Mouse (Mus musculus) retina, adult 2 months (tissue): Measurements from ENCODE around the gene Cpsf2.

Experiments used
- DNase-seq: peaks from one replicate; pipeline ENCODE4 v3.0.0-alpha.2; 2012; ENCODE audit warnings: low read depth, low spot score

The Cpsf2 gene

GRCm38 (mm10) chr12:101980266-101980665 is 4.5 kb downstream of the Cpsf2 start:
- no peak for DNase-seq

GRCm38 (mm10) chr12:101981559-101981958 is 5.8 kb downstream of the Cpsf2 start:
- no peak for DNase-seq

- DNase-seq, result no peak
These were observed 7.2 kb downstream of the Cpsf2 start for GRCm38 (mm10) chr12:101982977-101983376.

GRCm38 (mm10) chr12:101985110-101985509 is 9.3 kb downstream of the Cpsf2 start:
- DNase-seq, result no peak

GRCm38 (mm10) chr12:101987659-101988058 is 11.9 kb downstream of the Cpsf2 start:
- no peak for DNase-seq

- DNase-seq, result no peak
These were observed 19.0 kb downstream of the Cpsf2 start for GRCm38 (mm10) chr12:101994576-101995467.

GRCm38 (mm10) chr12:101998929-101999328 is 23.1 kb downstream of the Cpsf2 start:
- DNase-seq, result no peak

GRCm38 (mm10) chr12:102000785-102001184 is 25.0 kb downstream of the Cpsf2 start:
- no peak for DNase-seq

- DNase-seq, result no peak
These were observed 32.6 kb downstream of the Cpsf2 start for GRCm38 (mm10) chr12:102008111-102008977.

- no peak for DNase-seq
These were observed 33.8 kb downstream of the Cpsf2 start for GRCm38 (mm10) chr12:102009551-102009950.

GRCm38 (mm10) chr12:102014411-102014810 is 38.6 kb downstream of the Cpsf2 start:
- DNase-seq, result no peak

- no peak for DNase-seq
These were observed 39.3 kb downstream of the Cpsf2 start for GRCm38 (mm10) chr12:102015127-102015526.

GRCm38 (mm10) chr12:102021923-102022322 is 46.1 kb downstream of the Cpsf2 start:
- DNase-seq, result no peak

- DNase-seq, result no peak
These were observed 53.4 kb downstream of the Cpsf2 start for GRCm38 (mm10) chr12:102029184-102029583.

GRCm38 (mm10) chr12:102029892-102030446 is 54.2 kb downstream of the Cpsf2 start:
- peak; percentile 86 for DNase-seq

- DNase-seq, result no peak
These were observed 59.1 kb downstream of the Cpsf2 start for GRCm38 (mm10) chr12:102034934-102035333.

GRCm38 (mm10) chr12:102039861-102040260 is 64.1 kb downstream of the Cpsf2 start:
- no peak for DNase-seq

GRCm38 (mm10) chr12:102041699-102042098 is 65.9 kb downstream of the Cpsf2 start:
- no peak for DNase-seq

- DNase-seq, result no peak
These were observed 66.5 kb downstream of the Cpsf2 start for GRCm38 (mm10) chr12:102042247-102042646.

GRCm38 (mm10) chr12:102043840-102044239 is 68.1 kb downstream of the Cpsf2 start:
- no peak for DNase-seq

- no peak for DNase-seq
These were observed 78.4 kb downstream of the Cpsf2 start for GRCm38 (mm10) chr12:102054155-102054554.

GRCm38 (mm10) chr12:102055758-102056157 is 80.0 kb downstream of the Cpsf2 start:
- DNase-seq, result no peak
